Comparison of ENCODE assay signal across 22 mouse cellular contexts in the genomic region with DNA sequence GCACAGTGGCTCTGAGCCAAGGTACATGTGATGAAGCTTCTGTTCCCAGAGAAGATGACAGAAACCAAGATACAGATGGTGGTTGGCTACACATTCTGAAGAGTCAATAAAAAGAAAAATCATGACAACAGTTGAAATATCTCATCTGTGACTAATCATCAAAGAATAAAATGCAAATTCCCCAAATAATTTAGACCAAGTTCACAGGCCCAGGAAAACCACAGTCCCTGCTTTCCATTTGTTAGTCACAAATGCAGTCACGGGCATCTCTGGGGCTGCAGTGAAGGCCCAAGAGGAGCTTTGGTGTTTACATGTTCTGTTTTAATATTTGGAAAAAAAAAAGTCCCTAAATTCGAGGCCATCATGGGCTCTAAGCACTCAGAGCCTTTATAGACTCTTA.
"Had no signal": no experiment of that assay in that cellular context is flagged by ENCODE, and none has a peak within 500 bp of the region (broad histone marks: within the 10 kb centered on the region; RNA-seq: fewer than 3 reads in every experiment).

No protein-coding gene starts in this region.

- ATAC-seq: liver, postnatal 0 days; midbrain, embryonic 13.5 days; midbrain, embryonic 16.5 days had no signal

- H3K27me3 ChIP-seq: limb, embryonic 12.5 days; limb, embryonic 15.5 days; lung, embryonic 15.5 days; midbrain, embryonic 13.5 days; neural tube, embryonic 13.5 days; stomach, embryonic 15.5 days had no signal

- H3K9me3 ChIP-seq: limb, embryonic 15.5 days; lung, embryonic 15.5 days; stomach, embryonic 15.5 days had no signal

- H3K27ac ChIP-seq: limb, embryonic 12.5 days; limb, embryonic 15.5 days; liver, embryonic 14.5 days; lung, embryonic 15.5 days; midbrain, embryonic 13.5 days; neural tube, embryonic 13.5 days; stomach, embryonic 15.5 days had no signal

- H3K36me3 ChIP-seq: limb, embryonic 12.5 days; limb, embryonic 15.5 days; lung, embryonic 15.5 days; midbrain, embryonic 13.5 days; neural tube, embryonic 13.5 days; stomach, embryonic 15.5 days had no signal

- DNase-seq: kidney, adult 18-20 months; kidney, adult 9 months; kidney, postnatal 10 days; kidney, postnatal 36 days; left cerebral cortex, postnatal 4 days; liver, postnatal 0 days; lung, postnatal 10 days; lung, postnatal 4 days; retina, postnatal 1 day; right cerebral cortex, postnatal 25 days; spleen, adult 18-20 months; thymus, postnatal 25 days had no signal

- H3K4me2 ChIP-seq: limb, embryonic 12.5 days; limb, embryonic 15.5 days; liver, embryonic 11.5 days; lung, embryonic 15.5 days; midbrain, embryonic 13.5 days; neural tube, embryonic 13.5 days; stomach, embryonic 15.5 days had no signal

- H3K9ac ChIP-seq: limb, embryonic 12.5 days; limb, embryonic 15.5 days; liver, embryonic 14.5 days; liver, postnatal 0 days; lung, embryonic 15.5 days; midbrain, embryonic 13.5 days; neural tube, embryonic 13.5 days; stomach, embryonic 15.5 days had no signal

- H3K4me1 ChIP-seq: limb, embryonic 15.5 days; midbrain, embryonic 13.5 days; neural tube, embryonic 13.5 days; stomach, embryonic 15.5 days had no signal

- H3K4me3 ChIP-seq: limb, embryonic 12.5 days; limb, embryonic 15.5 days; lung, embryonic 15.5 days; midbrain, embryonic 13.5 days; myocyte; neural tube, embryonic 13.5 days; stomach, embryonic 15.5 days had no signal
